Mouse (Mus musculus) CH12.LX (cell line): Measurements from ENCODE around the gene Gstp2. TPM values are rescaled to one million over a fixed set of nuclear protein-coding genes. Genes with fewer than 3 reads are reported as not detected.
A peak's percentile ranks its signal among the peaks of the same experiment; 100 is the strongest.

Source experiments
- DNase-seq: peaks from one replicate; pipeline ENCODE4 v3.0.0-alpha.2; 2013; ENCODE audit errors: extremely low read depth
- H3K27ac ChIP-seq: 2 replicates; pipeline ENCODE4 v1.5.1; 2012; ENCODE audit warnings: low read depth, mild to moderate bottlenecking, control low read depth, moderate library complexity; ENCODE audit not compliant: insufficient read depth
- H3K27me3 ChIP-seq: replicated peaks from 2 replicates; pipeline ENCODE3; 2012; ENCODE audit warnings: inconsistent platforms
- H3K36me3 ChIP-seq, 2 experiments: replicated peaks in 1 of 2; 2 replicates each; pipeline versions ENCODE3 to v1.6.1; 2012; ENCODE audit warnings: inconsistent platforms in 1 of 2, low read length in 1 of 2, mild to moderate bottlenecking in 1 of 2, mixed read lengths in 1 of 2, moderate library complexity in 1 of 2; ENCODE audit not compliant: control insufficient read depth in 1 of 2, insufficient read depth in 1 of 2
- H3K4me1 ChIP-seq, 2 experiments: 2 replicates each; pipeline ENCODE4 v1.6.1; 2012; ENCODE audit warnings: inconsistent platforms in 1 of 2, moderate library complexity in 1 of 2; ENCODE audit not compliant: insufficient read depth in 2 of 2, control insufficient read depth in 1 of 2
- H3K4me2 ChIP-seq: 2 replicates; pipeline ENCODE4 v1.6.1; 2012; ENCODE audit warnings: low read depth, mild to moderate bottlenecking, control low read depth; ENCODE audit not compliant: poor library complexity, insufficient read depth, severe bottlenecking
- H3K4me3 ChIP-seq, 3 experiments: fragments of 150-350 bp in 1 of 3; sonication (generic) in 1 of 3; replicated peaks in 1 of 3; 2 replicates each; pipeline versions ENCODE3 to v1.5.1; 2011 to 2012; ENCODE audit warnings: low read depth in 2 of 3, low read length in 2 of 3, mild to moderate bottlenecking in 2 of 3, moderate library complexity in 2 of 3, control low read depth in 1 of 3, improper control_type of control experiment in 1 of 3, inconsistent platforms in 1 of 3, mixed read lengths in 1 of 3; ENCODE audit not compliant: poor library complexity in 1 of 3
- H3K79me2 ChIP-seq: replicated peaks from 2 replicates; pipeline ENCODE4 v1.6.1; 2012; ENCODE audit warnings: mild to moderate bottlenecking, moderate library complexity; ENCODE audit not compliant: control insufficient read depth, poor library complexity, insufficient read depth, severe bottlenecking; ENCODE audit errors: extremely low read depth
- H3K9ac ChIP-seq: 2 replicates; pipeline ENCODE4 v1.6.1; 2012; ENCODE audit warnings: low read depth, mild to moderate bottlenecking, control low read depth, moderate library complexity; ENCODE audit not compliant: insufficient read depth
- H3K9me3 ChIP-seq: replicated peaks from 2 replicates; pipeline ENCODE3; 2012; ENCODE audit warnings: low read length, inconsistent platforms, mixed read lengths
- BHLHE40 ChIP-seq: IDR thresholded peaks from 2 replicates; pipeline ENCODE4 v1.6.1; 2011; ENCODE audit warnings: mild to moderate bottlenecking, low read depth, low read length, improper control_type of control experiment
- CHD1 ChIP-seq: IDR thresholded peaks from 2 replicates; pipeline ENCODE4 v1.6.1; 2012; ENCODE audit warnings: low read depth, low read length, improper control_type of control experiment, inconsistent platforms
- CTCF ChIP-seq, 2 experiments: IDR thresholded peaks in 1 of 2; conservative IDR thresholded peaks in 1 of 2; 2 replicates each; pipeline ENCODE4 v1.5.1; 2011 to 2012; ENCODE audit warnings: low read depth in 2 of 2, low read length in 2 of 2, improper control_type of control experiment in 1 of 2, inconsistent platforms in 1 of 2, mild to moderate bottlenecking in 1 of 2, moderate library complexity in 1 of 2
- E2F4 ChIP-seq: IDR thresholded peaks from 2 replicates; pipeline ENCODE4 v1.6.1; 2011; ENCODE audit warnings: low read depth, low read length, improper control_type of control experiment; ENCODE audit not compliant: insufficient replicate concordance
- ELF1 ChIP-seq: IDR thresholded peaks from 2 replicates; pipeline ENCODE4 v1.6.1; 2014; ENCODE audit warnings: low read depth, mild to moderate bottlenecking, inconsistent platforms, low read length, improper control_type of control experiment
- ETS1 ChIP-seq: conservative IDR thresholded peaks from 2 replicates; pipeline ENCODE4 v1.6.1; 2012; ENCODE audit warnings: low read depth, mild to moderate bottlenecking, inconsistent platforms, low read length, improper control_type of control experiment, moderate library complexity
- GABPA ChIP-seq: IDR thresholded peaks from 2 replicates; pipeline ENCODE4 v1.6.1; 2012; ENCODE audit warnings: low read depth, low read length, improper control_type of control experiment, inconsistent platforms; ENCODE audit not compliant: insufficient replicate concordance
- IRF4 ChIP-seq: IDR thresholded peaks from 2 replicates; pipeline ENCODE4 v1.6.1; 2014; ENCODE audit warnings: low read depth, mild to moderate bottlenecking, inconsistent platforms, low read length, improper control_type of control experiment
- JUND ChIP-seq: conservative IDR thresholded peaks from 2 replicates; pipeline ENCODE4 v1.6.1; 2011; ENCODE audit warnings: low read depth, low read length, improper control_type of control experiment
- MAFK ChIP-seq: IDR thresholded peaks from 2 replicates; pipeline ENCODE4 v1.6.1; 2011; ENCODE audit warnings: low read length, improper control_type of control experiment; ENCODE audit not compliant: insufficient replicate concordance
- MEF2A ChIP-seq: IDR thresholded peaks from 2 replicates; pipeline ENCODE4 v1.6.1; 2014; ENCODE audit warnings: low read depth, mild to moderate bottlenecking, inconsistent platforms, low read length, improper control_type of control experiment, borderline replicate concordance
- MXI1 ChIP-seq: IDR thresholded peaks from 2 replicates; pipeline ENCODE4 v1.6.1; 2011; ENCODE audit warnings: mild to moderate bottlenecking, low read depth, low read length, improper control_type of control experiment
- NELFE ChIP-seq: IDR thresholded peaks from 2 replicates; pipeline ENCODE4 v1.6.1; 2011; ENCODE audit warnings: low read depth, low read length, improper control_type of control experiment
- NRF1 ChIP-seq: IDR thresholded peaks from 2 replicates; pipeline ENCODE4 v1.6.1; 2014; ENCODE audit warnings: low read depth, mild to moderate bottlenecking, inconsistent platforms, low read length, improper control_type of control experiment, moderate library complexity
- PAX5 ChIP-seq: IDR thresholded peaks from 2 replicates; pipeline ENCODE4 v1.6.1; 2012; ENCODE audit warnings: low read length, inconsistent platforms, mixed read lengths
- POLR2A ChIP-seq: IDR thresholded peaks from 2 replicates; pipeline ENCODE4 v1.6.1; 2011; ENCODE audit warnings: low read depth, mild to moderate bottlenecking, improper control_type of control experiment, low read length
- POLR2AphosphoS2 ChIP-seq: IDR thresholded peaks from 2 replicates; pipeline ENCODE4 v1.6.1; 2011; ENCODE audit warnings: low read depth, low read length, improper control_type of control experiment
- RAD21 ChIP-seq: IDR thresholded peaks from 2 replicates; pipeline ENCODE4 v1.6.1; 2011; ENCODE audit warnings: low read depth, mild to moderate bottlenecking, low read length, improper control_type of control experiment, moderate library complexity
- SIN3A ChIP-seq: IDR thresholded peaks from 2 replicates; pipeline ENCODE4 v1.6.1; 2012; ENCODE audit warnings: low read length, improper control_type of control experiment, inconsistent platforms
- SMC3 ChIP-seq: IDR thresholded peaks from 2 replicates; pipeline ENCODE4 v1.6.1; 2011; ENCODE audit warnings: low read depth, low read length, improper control_type of control experiment
- TBP ChIP-seq: conservative IDR thresholded peaks from 2 replicates; pipeline ENCODE4 v1.6.1; 2011; ENCODE audit warnings: low read depth, low read length, improper control_type of control experiment
- TCF12 ChIP-seq: IDR thresholded peaks from 2 replicates; pipeline ENCODE4 v1.6.1; 2014; ENCODE audit warnings: low read depth, mild to moderate bottlenecking, inconsistent platforms, low read length, improper control_type of control experiment
- USF1 ChIP-seq: IDR thresholded peaks from 2 replicates; pipeline ENCODE4 v1.6.1; 2014; ENCODE audit warnings: low read depth, mild to moderate bottlenecking, inconsistent platforms, low read length, improper control_type of control experiment
- ZC3H11A ChIP-seq: IDR thresholded peaks from 2 replicates; pipeline ENCODE4 v1.6.1; 2012; ENCODE audit warnings: low read depth, mild to moderate bottlenecking, inconsistent platforms, low read length, improper control_type of control experiment
- ZKSCAN1 ChIP-seq: IDR thresholded peaks from 2 replicates; pipeline ENCODE4 v1.6.1; 2012; ENCODE audit warnings: low read depth, inconsistent platforms, low read length, improper control_type of control experiment, borderline replicate concordance
- ZNF384 ChIP-seq: IDR thresholded peaks from 2 replicates; pipeline ENCODE4 v1.6.1; 2012; ENCODE audit warnings: low read depth, low read length, improper control_type of control experiment, inconsistent platforms
- dilution Hi-C: fragments of 300-500 bp; cut with MboI; formaldehyde crosslinking; loops from 2 replicates; pipeline ENCODE4 v1.14.3; 2020; ENCODE audit warnings: low sequenced_read_pairs; ENCODE audit not compliant: extremely low pct_unique_long_range_greater_than_20kb, extremely low pct_ligation_motif_present
- in situ Hi-C: fragments of 300-500 bp; cut with MboI; formaldehyde crosslinking; loops from 3 replicates; pipeline ENCODE4 v1.14.3; 2019; ENCODE audit warnings: low sequenced_read_pairs, low pct_ligation_motif_present, low pct_unique_long_range_greater_than_20kb, mixed read lengths
- polyA plus RNA-seq: library from polyadenylated mRNA; unstranded; fragments of >175 nt; gene quantifications from 2 replicates; pipeline ENCODE4 v1.2.1, GENCODE M21; 2012; ENCODE audit warnings: low read depth; ENCODE audit not compliant: insufficient read length
- total RNA-seq, 2 experiments: library from RNA; depleted of rRNA; stranded (reverse); fragments of 300-350 nt in 1 of 2; fragments of >200 nt in 1 of 2; gene quantifications; 2 replicates each; pipeline ENCODE4 v1.2.3; 2012 to 2014

The Gstp2 gene
- total and polyA plus RNA-seq, 3 experiments: 1.4 to 21.1 TPM; not detected in 1

GRCm38 (mm10) chr19:4000119-4000900 is 45.5 kb downstream of the Gstp2 start, which contains the start of the genes Nudt8 and Gm49405 (continued):
- TF ChIP-seq PAX5 (no peak), TBP (peak; percentile 69), MEF2A (peak; percentile 44; the same call in 1 of the 2 replicates), SMC3 (peak; percentile 43), BHLHE40 (peak; percentile 25; the same call in 1 of the 2 replicates), ZKSCAN1 (no peak), ETS1 (no peak; the same call in 1 of the 2 replicates), POLR2A (peak; percentile 89), E2F4 (no peak), NELFE (peak; percentile 93), JUND (peak; percentile 12; the same call in 1 of the 2 replicates)

- Histone ChIP-seq H3K9me3 (no peaks in the 10 kb centered on the region), H3K36me3 (peaks cover 7 to 23% of the 10 kb centered on the region in 2 experiments), H3K27me3 (peaks cover 26% of the 10 kb centered on the region), H3K27ac (no peak overlapping the region), H3K4me2 (peak overlapping the region; percentile 85; the same call in 1 of the 2 replicates), H3K4me1 (peaks cover 11 to 23% of the 10 kb centered on the region in 2 experiments), H3K4me3 (peak overlapping the region; percentile 49 to 75 (median 59)), H3K79me2 (no peaks in the 10 kb centered on the region), H3K9ac (peak overlapping the region; percentile 70)
- in situ Hi-C loops: no loop called here
- DNase-seq: no peak
- TF ChIP-seq NRF1: no peak
- TF ChIP-seq ELF1: no peak
- TF ChIP-seq BHLHE40: no peak
- no peak for TF ChIP-seq SIN3A
- TF ChIP-seq TCF12: no peak
- TF ChIP-seq POLR2AphosphoS2: no peak
- TF ChIP-seq ZNF384: no peak
- no peak for TF ChIP-seq GABPA
- no peak for TF ChIP-seq ZC3H11A
- TF ChIP-seq USF1: no peak
- no peak for TF ChIP-seq MXI1
- TF ChIP-seq CHD1: no peak
- no peak for TF ChIP-seq PAX5
- no peak for TF ChIP-seq CTCF (conservative IDR thresholded peaks at IDR 0.05 in 1 of 2, IDR thresholded peaks at IDR 0.05 in 1 of 2; ENCODE audit: low read depth in 2 of 2, low read length in 2 of 2)
- TF ChIP-seq RAD21: no peak
- TF ChIP-seq MAFK: no peak
- TF ChIP-seq TBP: no peak
- TF ChIP-seq IRF4: no peak
- no peak for TF ChIP-seq MEF2A
- TF ChIP-seq, all 38 proteins: peak for 0
- dilution Hi-C loops: no loop called here
Observed at GRCm38 (mm10) chr19:3999121-3999730, 46.6 kb downstream of the Gstp2 start.
